Mouse (Mus musculus) lung, postnatal 0 days (tissue): ENCODE measurements around the gene Exosc2. TPM values are rescaled to one million over a fixed set of nuclear protein-coding genes. Genes with fewer than 3 reads are reported as not detected.
A peak's percentile ranks its signal among the peaks of the same experiment; 100 is the strongest.

Experiments
- ATAC-seq: fragments of 200-750 bp; cut with Nextera tagmentation; 2 replicates; pipeline ENCODE4 v1.8.0; 2017; ENCODE audit warnings: moderate library complexity
- DNase-seq: peaks from one replicate; pipeline ENCODE4 v3.0.0-alpha.2; 2016; ENCODE audit warnings: low spot score
- H3K27ac ChIP-seq: fragments of 300-500 bp; sonication (generic); 2 replicates; pipeline ENCODE4 v1.5.1; 2014; ENCODE audit warnings: antibody characterized with exemption, mild to moderate bottlenecking, low read length, mixed read lengths
- H3K27me3 ChIP-seq: fragments of 300-500 bp; sonication (generic); replicated peaks from 2 replicates; pipeline ENCODE4 v1.6.1; 2014; ENCODE audit warnings: low read length, mixed read lengths; ENCODE audit not compliant: insufficient read depth
- H3K36me3 ChIP-seq: fragments of 300-500 bp; sonication (generic); 2 replicates; pipeline ENCODE4 v1.6.1; 2014; ENCODE audit warnings: low read length, mixed read lengths; ENCODE audit not compliant: insufficient read depth
- H3K4me1 ChIP-seq: fragments of 300-500 bp; sonication (generic); 2 replicates; pipeline ENCODE4 v1.6.1; 2014; ENCODE audit warnings: antibody characterized with exemption, low read depth, low read length, mixed read lengths; ENCODE audit not compliant: insufficient read depth
- H3K4me2 ChIP-seq: fragments of 300-500 bp; sonication (generic); replicated peaks from 2 replicates; pipeline ENCODE4 v1.6.1; 2014; ENCODE audit warnings: low read depth, mild to moderate bottlenecking, low read length, moderate library complexity, mixed read lengths
- H3K4me3 ChIP-seq: fragments of 300-500 bp; sonication (generic); 2 replicates; pipeline ENCODE4 v1.5.1; 2014; ENCODE audit warnings: low read depth, low read length
- H3K9ac ChIP-seq: fragments of 300-500 bp; sonication (generic); replicated peaks from 2 replicates; pipeline ENCODE4 v1.6.1; 2014; ENCODE audit warnings: low read depth, mild to moderate bottlenecking
- H3K9me3 ChIP-seq: fragments of 300-500 bp; sonication (generic); 2 replicates; pipeline ENCODE4 v1.6.1; 2016; ENCODE audit warnings: low read length, mixed read lengths
- CTCF ChIP-seq: IDR thresholded peaks from 2 replicates; pipeline ENCODE4 v1.5.1; 2016; ENCODE audit warnings: antibody characterized with exemption, mild to moderate bottlenecking
- EP300 ChIP-seq: IDR thresholded peaks from 2 replicates; pipeline ENCODE4 v1.6.1; 2016; ENCODE audit warnings: antibody characterized with exemption, mild to moderate bottlenecking, control low read depth
- WGBS: fragments of 180-500 bp; shearing (Covaris S2); extraction: QIAGEN DNeasy Blood & Tissue Kit; methylation state at CpG from one replicate; pipeline ENCODE4 v1.1.7; 2014; 5-methylcytosine and 5-hydroxymethylcytosine counted together
- polyA plus RNA-seq: library from polyadenylated mRNA; unstranded; fragments of >200 nt; fragmentation: Nextera tagmentation; extraction: Ambion mirVana; gene quantifications from 2 replicates; pipeline ENCODE4 v1.2.1, GENCODE M21; 2015

Gene Exosc2
- polyA plus RNA-seq, 1 experiment from 2014 or later: 17.7 TPM

GRCm38 (mm10) chr2:31719944-31720343 lies 49.4 kb downstream of the Exosc2 start:
- Histone ChIP-seq H3K4me3 (no peak overlapping the region), H3K27me3 (no peaks in the 10 kb centered on the region), H3K9ac (no peak overlapping the region), H3K36me3 (no peaks in the 10 kb centered on the region), H3K9me3 (no peaks in the 10 kb centered on the region), H3K27ac (no peak overlapping the region), H3K4me2 (no peak overlapping the region), H3K4me1 (no peaks in the 10 kb centered on the region)
- WGBS: 68% methylated on average over 2 of the region's 2 CpGs
- DNase-seq (no peak), ATAC-seq (no peak)
- TF ChIP-seq EP300: no peak
- no peak for TF ChIP-seq CTCF

- ATAC-seq (no peak), DNase-seq (peak; percentile 39)
- H3K4me1 ChIP-seq: no peaks in the 10 kb centered on the region
- no peaks in the 10 kb centered on the region for H3K36me3 ChIP-seq
- H3K4me2 ChIP-seq: no peak overlapping the region
- H3K9ac ChIP-seq: no peak overlapping the region
- no peak overlapping the region for H3K4me3 ChIP-seq
- H3K27me3 ChIP-seq: no peaks in the 10 kb centered on the region
- H3K27ac ChIP-seq: no peak overlapping the region
- H3K9me3 ChIP-seq: no peaks in the 10 kb centered on the region
- 58% methylated on average over 4 of the region's 4 CpGs for WGBS
- no peak for TF ChIP-seq EP300
- TF ChIP-seq CTCF: peak; percentile 64
Measured at GRCm38 (mm10) chr2:31720783-31721182, 50.3 kb downstream of the Exosc2 start.

GRCm38 (mm10) chr2:31724730-31725490 lies 54.4 kb downstream of the Exosc2 start:
- TF ChIP-seq EP300 (no peak), CTCF (no peak)
- no peaks in the 10 kb centered on the region for H3K27me3 ChIP-seq
- ATAC-seq: no peak

GRCm38 (mm10) chr2:31727576-31728277 lies 57.2 kb downstream of the Exosc2 start:
- no peaks in the 10 kb centered on the region for H3K36me3 ChIP-seq
- H3K4me2 ChIP-seq: no peak overlapping the region
- WGBS: 82% methylated on average over 9 of the region's 9 CpGs
- TF ChIP-seq CTCF (no peak), EP300 (no peak)
- DNase-seq (no peak), ATAC-seq (no peak)
- H3K27ac ChIP-seq: no peak overlapping the region
- no peaks in the 10 kb centered on the region for H3K9me3 ChIP-seq
- H3K4me3 ChIP-seq: no peak overlapping the region
- H3K9ac ChIP-seq: no peak overlapping the region
- H3K4me1 ChIP-seq: no peaks in the 10 kb centered on the region
- H3K27me3 ChIP-seq: no peaks in the 10 kb centered on the region

More at GRCm38 (mm10) chr2:31724730-31725490, 54.4 kb downstream of the Exosc2 start:
- Histone ChIP-seq H3K4me2 (no peak overlapping the region), H3K4me3 (no peak overlapping the region), H3K36me3 (no peaks in the 10 kb centered on the region), H3K27ac (no peak overlapping the region), H3K4me1 (no peaks in the 10 kb centered on the region), H3K9ac (no peak overlapping the region), H3K9me3 (no peaks in the 10 kb centered on the region)
- DNase-seq: no peak
- WGBS: 84% methylated on average over 7 of the region's 7 CpGs

GRCm38 (mm10) chr2:31730640-31731039 lies 60.1 kb downstream of the Exosc2 start:
- Histone ChIP-seq H3K4me1 (no peaks in the 10 kb centered on the region; the same call in 1 of the 2 replicates), H3K27me3 (no peaks in the 10 kb centered on the region), H3K4me2 (no peak overlapping the region), H3K9ac (no peak overlapping the region), H3K4me3 (no peak overlapping the region), H3K27ac (no peak overlapping the region), H3K9me3 (no peaks in the 10 kb centered on the region), H3K36me3 (no peaks in the 10 kb centered on the region)
- 66% methylated on average over 5 of the region's 5 CpGs for WGBS
- ATAC-seq (no peak), DNase-seq (no peak)
- TF ChIP-seq CTCF: no peak
- TF ChIP-seq EP300: no peak

Other genes starting within 250 kb of the Exosc2 start
- gene Ass1, start 200.5 kb upstream of the Exosc2 start, polyA plus RNA-seq: 26.0 and 27.0 TPM in 2 replicates
- 47.7 and 55.1 TPM in 2 replicates for gene Fubp3, start 98.1 kb upstream of the Exosc2 start, polyA plus RNA-seq
- not detected in 2 replicates for gene Prdm12, start 30.7 kb upstream of the Exosc2 start, polyA plus RNA-seq
- 15.6 and 16.3 TPM in 2 replicates for gene Abl1, start 17.7 kb downstream of the Exosc2 start, polyA plus RNA-seq
- gene Qrfp, start 139.9 kb downstream of the Exosc2 start, polyA plus RNA-seq: 0.04 and 0.13 TPM in 2 replicates
- gene Fibcd1, start 175.3 kb downstream of the Exosc2 start, polyA plus RNA-seq: 0.02 and 0.08 TPM in 2 replicates
- 2.9 and 3.4 TPM in 2 replicates for gene Lamc3, start 216.6 kb downstream of the Exosc2 start, polyA plus RNA-seq